Mouse (Mus musculus) liver, embryonic 16.5 days (tissue): Measurements from ENCODE around the gene Frmpd3. TPM values are rescaled to one million over a fixed set of nuclear protein-coding genes. Genes with fewer than 3 reads are reported as not detected.

Experiments
- ATAC-seq: fragments of 200-750 bp; cut with Nextera tagmentation; 2 replicates; pipeline ENCODE4 v1.8.0; 2017; ENCODE audit warnings: low read depth, mild to moderate bottlenecking, moderate number of reproducible peaks, moderate library complexity
- H3K27ac ChIP-seq: fragments of 300-500 bp; sonication (generic); 2 replicates; pipeline ENCODE4 v1.5.1; 2014; ENCODE audit warnings: mild to moderate bottlenecking, low read length
- H3K27me3 ChIP-seq: fragments of 300-500 bp; sonication (generic); 2 replicates; pipeline ENCODE4 v1.6.1; 2014; ENCODE audit warnings: low read depth, low read length, mixed read lengths; ENCODE audit not compliant: control insufficient read depth, insufficient read depth
- H3K36me3 ChIP-seq: fragments of 300-500 bp; sonication (generic); 2 replicates; pipeline ENCODE4 v1.6.1; 2014; ENCODE audit warnings: mild to moderate bottlenecking; ENCODE audit not compliant: control insufficient read depth, insufficient read depth
- H3K4me1 ChIP-seq: fragments of 300-500 bp; sonication (generic); 2 replicates; pipeline ENCODE4 v1.6.1; 2014; ENCODE audit warnings: low read depth, low read length, mixed read lengths; ENCODE audit not compliant: control insufficient read depth
- H3K4me2 ChIP-seq: fragments of 300-500 bp; sonication (generic); 2 replicates; pipeline ENCODE4 v1.6.1; 2014; ENCODE audit warnings: low read depth, low read length, mixed read lengths
- H3K4me3 ChIP-seq: fragments of 300-500 bp; sonication (generic); 2 replicates; pipeline ENCODE4 v1.5.1; 2014; ENCODE audit warnings: low read depth, mild to moderate bottlenecking, low read length
- H3K9ac ChIP-seq: fragments of 300-500 bp; sonication (generic); 2 replicates; pipeline ENCODE4 v1.6.1; 2014; ENCODE audit warnings: low read depth, low read length
- H3K9me3 ChIP-seq: fragments of 300-500 bp; sonication (generic); replicated peaks from 2 replicates; pipeline ENCODE4 v1.6.1; 2016; ENCODE audit warnings: low read length; ENCODE audit not compliant: control insufficient read depth
- WGBS: fragments of 180-500 bp; shearing (Covaris S2); extraction: QIAGEN DNeasy Blood & Tissue Kit; methylation state at CpG from one replicate; pipeline ENCODE4 v1.1.7; 2014; ENCODE audit not compliant: insufficient replicate concordance; 5-methylcytosine and 5-hydroxymethylcytosine counted together
- microRNA counts: library from miRNA; unstranded; fragments of <30 nt; microRNA quantifications from one replicate; lab custom pipeline; 2016
- microRNA-seq: library from miRNA; unstranded; fragments of <30 nt; microRNA quantifications from one replicate; pipeline ENCODE4, GENCODE M21; 2016
- polyA plus RNA-seq: library from polyadenylated mRNA; unstranded; fragments of >200 nt; fragmentation: Nextera tagmentation; extraction: Ambion mirVana; gene quantifications from 2 replicates; pipeline ENCODE4 v1.2.1, GENCODE M21; 2015

Frmpd3 gene
- polyA plus RNA-seq, 1 experiment from 2014 or later, result not detected

GRCm38 (mm10) chrX:140479171-140479570, 137.1 kb downstream of the Frmpd3 start:
- Histone ChIP-seq H3K4me1 (no peaks in the 10 kb centered on the region), H3K27ac (no peak overlapping the region), H3K27me3 (no peaks in the 10 kb centered on the region), H3K4me3 (no peak overlapping the region), H3K9ac (no peak overlapping the region), H3K4me2 (no peak overlapping the region), H3K9me3 (no peaks in the 10 kb centered on the region), H3K36me3 (no peaks in the 10 kb centered on the region)
- 0 out of 2 replicates have a peak, but pooled peaks have one; percentile 7 for ATAC-seq
- 30% methylated on average over 5 of the region's 5 CpGs for WGBS

MicroRNAs encoded within 50 kb of the gene (microRNA counts, 519-probe panel; counts per million panel counts)
- microRNA mmu-miR-3475 (lab: Ali Mortazavi, UCI), result 2,477 counts per million, percentile 64 among the panel's probes with 10 or more counts

Small RNA genes within 50 kb of the gene (microRNA-seq; reads per million reads assigned to microRNA genes)
- not detected for gene Mir3475

Other genes with a start within 250 kb of the Frmpd3 start
- gene Prps1, start 114.3 kb downstream of the Frmpd3 start, polyA plus RNA-seq, result 27.5 and 30.1 TPM in 2 replicates